Mouse (Mus musculus) gastrocnemius, postnatal 4 days (tissue): ENCODE measurements around the gene Lepr. TPM values are rescaled to one million over a fixed set of nuclear protein-coding genes. Genes with fewer than 3 reads are reported as not detected.
"Not testable (repeated sequence)": the region's sequence is repeated elsewhere in the genome, so short reads cannot be mapped to it uniquely, and the experiment has no call there.

ENCODE experiments used
- DNase-seq, 2 experiments: peaks; one replicate each; pipeline ENCODE4 v3.0.0; 2021 to 2022; ENCODE audit warnings: low spot score in 2 of 2, mixed read lengths in 2 of 2
- total RNA-seq, 2 experiments: library from RNA; stranded (reverse); gene quantifications; 2 replicates each; pipeline ENCODE4 v1.2.3; 2021

The Lepr gene
- total RNA-seq, 2 experiments from 2014 or later = 5.2 to 5.4 TPM

- no peak for DNase-seq
These were observed 1.9 kb upstream of the Lepr start for GRCm38 (mm10) chr4:101715302-101715701.

GRCm38 (mm10) chr4:101715805-101716204 lies 1.4 kb upstream of the Lepr start:
- no peak for DNase-seq

GRCm38 (mm10) chr4:101718991-101719580 lies 1.9 kb downstream of the Lepr start:
- DNase-seq = no peak

- no peak for DNase-seq
These were observed 4.5 kb downstream of the Lepr start for GRCm38 (mm10) chr4:101721705-101722104.

- DNase-seq = no peak
These were observed 24.8 kb downstream of the Lepr start for GRCm38 (mm10) chr4:101741973-101742372.

GRCm38 (mm10) chr4:101745534-101745933 lies 28.3 kb downstream of the Lepr start:
- no peak for DNase-seq

- DNase-seq = no peak
These were observed 43.3 kb downstream of the Lepr start for GRCm38 (mm10) chr4:101760490-101760889.

- DNase-seq = not testable (repeated sequence)
These were observed 126.7 kb downstream of the Lepr start, which contains the start of gene B020004J07Rik for GRCm38 (mm10) chr4:101843923-101844322. Gene B020004J07Rik (minus strand): TSS chr4:101844023.

- DNase-seq = no peak
These were observed 133.7 kb downstream of the Lepr start for GRCm38 (mm10) chr4:101850908-101851307.

- DNase-seq = no peak
These were observed 143.7 kb downstream of the Lepr start for GRCm38 (mm10) chr4:101860873-101861272.

GRCm38 (mm10) chr4:101862289-101862688 lies 145.1 kb downstream of the Lepr start:
- DNase-seq = no peak

Other genes starting within 250 kb of the Lepr start
- 1 to 10 TPM in 1 of 2 experiments, under 1 TPM in 1; 0.81 to 1.1 TPM for gene Dnajc6, start 220.8 kb upstream of the Lepr start, total RNA-seq
- gene Leprot, start 69.7 kb upstream of the Lepr start, total RNA-seq = 10 to 100 TPM; 42.6 to 44.9 TPM
- gene B020004J07Rik, start 126.6 kb downstream of the Lepr start, total RNA-seq = not detected
- not detected for gene C130073F10Rik, start 176.4 kb downstream of the Lepr start, total RNA-seq
- gene Gm12800, start 191.7 kb downstream of the Lepr start, total RNA-seq = not detected
- gene Gm12794, start 223.0 kb downstream of the Lepr start, total RNA-seq = not detected